Mouse (Mus musculus) midbrain, embryonic 10.5 days (tissue): ENCODE measurements around the gene St5. TPM values are rescaled to one million over a fixed set of nuclear protein-coding genes. Genes with fewer than 3 reads are reported as not detected.

Experiments used
- DNase-seq: peaks from one replicate; pipeline ENCODE4 v3.0.0-alpha.2; 2017; ENCODE audit warnings: low spot score
- H3K27ac ChIP-seq: fragments of 300-500 bp; sonication (generic); replicated peaks from 2 replicates; pipeline ENCODE4 v1.5.1; 2016; ENCODE audit warnings: mild to moderate bottlenecking
- H3K27me3 ChIP-seq: fragments of 300-500 bp; sonication (generic); 2 replicates; pipeline ENCODE4 v1.6.1; 2016; ENCODE audit warnings: low read depth, mild to moderate bottlenecking; ENCODE audit not compliant: poor library complexity, severe bottlenecking
- H3K36me3 ChIP-seq: fragments of 300-500 bp; sonication (generic); 2 replicates; pipeline ENCODE4 v1.6.1; 2016; ENCODE audit warnings: mild to moderate bottlenecking, moderate library complexity
- H3K4me1 ChIP-seq: fragments of 300-500 bp; sonication (generic); 2 replicates; pipeline ENCODE4 v1.6.1; 2016
- H3K4me3 ChIP-seq: fragments of 300-500 bp; sonication (generic); 2 replicates; pipeline ENCODE4 v1.5.1; 2016; ENCODE audit warnings: mild to moderate bottlenecking, moderate library complexity
- H3K9me3 ChIP-seq: fragments of 300-500 bp; sonication (generic); replicated peaks from 2 replicates; pipeline ENCODE4 v1.6.1; 2016; ENCODE audit warnings: mild to moderate bottlenecking
- WGBS: fragments of 180-500 bp; shearing (Covaris S2); methylation state at CpG from one replicate; pipeline ENCODE4 v1.1.7; 2016; 5-methylcytosine and 5-hydroxymethylcytosine counted together
- polyA plus RNA-seq: library from polyadenylated mRNA; unstranded; fragments of >200 nt; fragmentation: Nextera tagmentation; extraction: Ambion mirVana; gene quantifications from 2 replicates; pipeline ENCODE4 v1.2.1, GENCODE M21; 2016

The St5 gene
- polyA plus RNA-seq, 1 experiment from 2014 or later: 36.3 TPM

- Histone ChIP-seq H3K9me3 (no peaks in the 10 kb centered on the region), H3K27ac (no peak overlapping the region), H3K27me3 (no peaks in the 10 kb centered on the region), H3K4me3 (no peak overlapping the region), H3K4me1 (no peaks in the 10 kb centered on the region), H3K36me3 (no peaks in the 10 kb centered on the region)
- no peak for DNase-seq
- WGBS: 69% methylated on average over 9 of the region's 9 CpGs
Observed at GRCm38 (mm10) chr7:109719286-109719685, 15.9 kb upstream of the St5 start.

- no peak for DNase-seq
- H3K27me3 ChIP-seq: no peaks in the 10 kb centered on the region
- WGBS: 89% methylated on average over 2 of the region's 2 CpGs
Observed at GRCm38 (mm10) chr7:109713434-109713982, 10.1 kb upstream of the St5 start.

GRCm38 (mm10) chr7:109712198-109712597, 8.8 kb upstream of the St5 start:
- no peak overlapping the region for H3K27ac ChIP-seq
- H3K36me3 ChIP-seq: peaks cover 58% of the 10 kb centered on the region
- no peaks in the 10 kb centered on the region for H3K4me1 ChIP-seq
- H3K9me3 ChIP-seq: no peaks in the 10 kb centered on the region
- DNase-seq: no peak
- no peak overlapping the region for H3K4me3 ChIP-seq
- no peaks in the 10 kb centered on the region for H3K27me3 ChIP-seq
- WGBS: 91% methylated on average over 7 of the region's 7 CpGs

More at GRCm38 (mm10) chr7:109713434-109713982, 10.1 kb upstream of the St5 start:
- no peaks in the 10 kb centered on the region for H3K9me3 ChIP-seq
- peaks cover 45% of the 10 kb centered on the region for H3K36me3 ChIP-seq
- H3K4me1 ChIP-seq: no peaks in the 10 kb centered on the region
- no peak overlapping the region for H3K4me3 ChIP-seq
- no peak overlapping the region for H3K27ac ChIP-seq

GRCm38 (mm10) chr7:109710069-109710468, 6.7 kb upstream of the St5 start:
- 81% methylated on average over 1 of the region's 1 CpGs for WGBS

GRCm38 (mm10) chr7:109708961-109709382, 5.6 kb upstream of the St5 start:
- Histone ChIP-seq H3K4me3 (no peak overlapping the region), H3K27me3 (no peaks in the 10 kb centered on the region), H3K27ac (no peak overlapping the region), H3K4me1 (peaks cover 6% of the 10 kb centered on the region), H3K36me3 (peaks cover 58% of the 10 kb centered on the region), H3K9me3 (no peaks in the 10 kb centered on the region)
- WGBS: 79% methylated on average over 3 of the region's 3 CpGs
- no peak for DNase-seq

More at GRCm38 (mm10) chr7:109710069-109710468, 6.7 kb upstream of the St5 start:
- no peak overlapping the region for H3K27ac ChIP-seq
- H3K27me3 ChIP-seq: no peaks in the 10 kb centered on the region
- peaks cover 58% of the 10 kb centered on the region for H3K36me3 ChIP-seq
- no peak overlapping the region for H3K4me3 ChIP-seq
- no peaks in the 10 kb centered on the region; the same call in 1 of the 2 replicates for H3K4me1 ChIP-seq
- no peak for DNase-seq
- H3K9me3 ChIP-seq: no peaks in the 10 kb centered on the region

- 69% methylated on average over 4 of the region's 4 CpGs for WGBS
- peaks cover 11% of the 10 kb centered on the region for H3K27me3 ChIP-seq
- DNase-seq: peak; percentile 31
- H3K27ac ChIP-seq: no peak overlapping the region
- H3K4me1 ChIP-seq: peaks cover 18% of the 10 kb centered on the region
- H3K36me3 ChIP-seq: peaks cover 50% of the 10 kb centered on the region
- H3K4me3 ChIP-seq: no peak overlapping the region
- no peaks in the 10 kb centered on the region for H3K9me3 ChIP-seq
Observed at GRCm38 (mm10) chr7:109707023-109707785, 3.8 kb upstream of the St5 start.

GRCm38 (mm10) chr7:109704461-109704860, 1.1 kb upstream of the St5 start:
- Histone ChIP-seq H3K9me3 (no peaks in the 10 kb centered on the region; the same call in 1 of the 2 replicates), H3K4me1 (peaks cover 18% of the 10 kb centered on the region), H3K27me3 (peaks cover 12% of the 10 kb centered on the region), H3K4me3 (peak overlapping the region; percentile 79), H3K27ac (peak overlapping the region; percentile 91), H3K36me3 (peaks cover 22% of the 10 kb centered on the region)
- WGBS: 65% methylated on average over 3 of the region's 3 CpGs
- DNase-seq: no peak

GRCm38 (mm10) chr7:109704016-109704377, 592 bp upstream of the St5 start:
- DNase-seq: no peak
- peaks cover 18% of the 10 kb centered on the region for H3K4me1 ChIP-seq
- peak overlapping the region; percentile 91 for H3K27ac ChIP-seq
- peaks cover 18% of the 10 kb centered on the region for H3K36me3 ChIP-seq
- H3K9me3 ChIP-seq: no peaks in the 10 kb centered on the region; the same call in 1 of the 2 replicates
- H3K27me3 ChIP-seq: peaks cover 12% of the 10 kb centered on the region
- whole genome bisulfite sequencing: 3% methylated on average over 17 of the region's 17 CpGs
- H3K4me3 ChIP-seq: peak overlapping the region; percentile 79

- 30% methylated on average over 4 of the region's 4 CpGs for WGBS
- Histone ChIP-seq H3K36me3 (peaks cover 5% of the 10 kb centered on the region), H3K27ac (no peak overlapping the region), H3K4me1 (peaks cover 18% of the 10 kb centered on the region), H3K9me3 (no peaks in the 10 kb centered on the region; the same call in 1 of the 2 replicates), H3K4me3 (peak overlapping the region; percentile 79), H3K27me3 (peaks cover 12% of the 10 kb centered on the region)
- DNase-seq: no peak
Observed at GRCm38 (mm10) chr7:109702721-109703120, 684 bp downstream of the St5 start.

GRCm38 (mm10) chr7:109700213-109700612, 3.2 kb downstream of the St5 start:
- DNase-seq: no peak
- Histone ChIP-seq H3K27me3 (peaks cover 12% of the 10 kb centered on the region), H3K27ac (no peak overlapping the region), H3K4me1 (peaks cover 20% of the 10 kb centered on the region), H3K4me3 (no peak overlapping the region), H3K9me3 (no peaks in the 10 kb centered on the region; the same call in 1 of the 2 replicates), H3K36me3 (no peaks in the 10 kb centered on the region)

GRCm38 (mm10) chr7:109695339-109695726, 8.1 kb downstream of the St5 start:
- Histone ChIP-seq H3K27ac (no peak overlapping the region), H3K4me1 (peaks cover 3% of the 10 kb centered on the region), H3K9me3 (no peaks in the 10 kb centered on the region; the same call in 1 of the 2 replicates), H3K27me3 (no peaks in the 10 kb centered on the region), H3K4me3 (no peak overlapping the region), H3K36me3 (no peaks in the 10 kb centered on the region)
- 92% methylated on average over 10 of the region's 10 CpGs for WGBS
- DNase-seq: no peak

GRCm38 (mm10) chr7:109694576-109695338, 8.6 kb downstream of the St5 start:
- no peaks in the 10 kb centered on the region for H3K27me3 ChIP-seq
- WGBS: 83% methylated on average over 13 of the region's 13 CpGs
- H3K4me3 ChIP-seq: no peak overlapping the region
- no peak overlapping the region for H3K27ac ChIP-seq
- no peaks in the 10 kb centered on the region for H3K9me3 ChIP-seq
- H3K4me1 ChIP-seq: peaks cover 3% of the 10 kb centered on the region
- DNase-seq: no peak
- H3K36me3 ChIP-seq: no peaks in the 10 kb centered on the region
